Mouse (Mus musculus) urinary bladder, postnatal 14 days (tissue): ENCODE results near the gene P2rx7.

ENCODE experiments used
- DNase-seq: peaks from one replicate; pipeline ENCODE4 v3.0.0; 2021; ENCODE audit warnings: low spot score

Gene P2rx7

GRCm38 (mm10) chr5:122643701-122644100, at the start of gene P2rx7:
P2rx7 (plus strand) TSS chr5:122643911.
- peak; percentile 73 for DNase-seq

- DNase-seq = no peak
Measured at GRCm38 (mm10) chr5:122595470-122595869, 48.2 kb upstream of the P2rx7 start.

GRCm38 (mm10) chr5:122602233-122602632, 41.5 kb upstream of the P2rx7 start:
- peak; percentile 28 for DNase-seq

GRCm38 (mm10) chr5:122604894-122605293, 38.8 kb upstream of the P2rx7 start:
- no peak for DNase-seq

GRCm38 (mm10) chr5:122611651-122612050, 32.1 kb upstream of the P2rx7 start:
- no peak for DNase-seq

- DNase-seq = peak; percentile 96
Measured at GRCm38 (mm10) chr5:122613908-122614732, 29.6 kb upstream of the P2rx7 start, which contains the start of gene Ift81. Ift81 (minus strand) TSS chr5:122614518.

- DNase-seq = no peak
Measured at GRCm38 (mm10) chr5:122617718-122618117, 26.0 kb upstream of the P2rx7 start.

- DNase-seq = no peak
Measured at GRCm38 (mm10) chr5:122619686-122620296, 23.9 kb upstream of the P2rx7 start.

GRCm38 (mm10) chr5:122621376-122621886, 22.3 kb upstream of the P2rx7 start:
- DNase-seq = peak; percentile 61

- DNase-seq = peak; percentile 14
Measured at GRCm38 (mm10) chr5:122622526-122622925, 21.2 kb upstream of the P2rx7 start.

GRCm38 (mm10) chr5:122623861-122624260, 19.9 kb upstream of the P2rx7 start:
- DNase-seq = no peak

- no peak for DNase-seq
Measured at GRCm38 (mm10) chr5:122624952-122625479, 18.7 kb upstream of the P2rx7 start.

GRCm38 (mm10) chr5:122625565-122626252, 18.0 kb upstream of the P2rx7 start:
- DNase-seq = no peak

- DNase-seq = peak; percentile 92
Measured at GRCm38 (mm10) chr5:122627243-122627642, 16.5 kb upstream of the P2rx7 start.

- no peak for DNase-seq
Measured at GRCm38 (mm10) chr5:122635228-122635627, 8.5 kb upstream of the P2rx7 start.

GRCm38 (mm10) chr5:122636308-122636707, 7.4 kb upstream of the P2rx7 start:
- DNase-seq = no peak

GRCm38 (mm10) chr5:122636958-122637357, 6.8 kb upstream of the P2rx7 start:
- DNase-seq = no peak

- DNase-seq = no peak
Measured at GRCm38 (mm10) chr5:122638296-122638695, 5.4 kb upstream of the P2rx7 start.

GRCm38 (mm10) chr5:122639517-122639916, 4.2 kb upstream of the P2rx7 start:
- no peak for DNase-seq

GRCm38 (mm10) chr5:122639986-122640385, 3.7 kb upstream of the P2rx7 start:
- no peak for DNase-seq

- DNase-seq = peak; percentile 32
Measured at GRCm38 (mm10) chr5:122644111-122644607, 448 bp downstream of the P2rx7 start.

GRCm38 (mm10) chr5:122645290-122645689, 1.6 kb downstream of the P2rx7 start:
- no peak for DNase-seq
